Mouse (Mus musculus) ovary, postnatal 14 days (tissue): Measurements from ENCODE around the gene Hlf.

ENCODE experiments used
- DNase-seq: peaks from one replicate; pipeline ENCODE4 v3.0.0; 2022; ENCODE audit warnings: low spot score

Hlf gene

GRCm38 (mm10) chr11:90340836-90341235 lies 49.9 kb downstream of the Hlf start:
- DNase-seq = no peak

- no peak for DNase-seq
These were observed 55.9 kb downstream of the Hlf start for GRCm38 (mm10) chr11:90334816-90335215.

- DNase-seq = no peak
These were observed 58.0 kb downstream of the Hlf start for GRCm38 (mm10) chr11:90332737-90333136.

- no peak for DNase-seq
These were observed 60.4 kb downstream of the Hlf start for GRCm38 (mm10) chr11:90330202-90330694.

- no peak for DNase-seq
These were observed 63.9 kb downstream of the Hlf start for GRCm38 (mm10) chr11:90326836-90327235.

- DNase-seq = no peak
These were observed 64.5 kb downstream of the Hlf start for GRCm38 (mm10) chr11:90326146-90326545.

GRCm38 (mm10) chr11:90324597-90324996 lies 66.1 kb downstream of the Hlf start:
- DNase-seq = no peak

- no peak for DNase-seq
These were observed 69.8 kb downstream of the Hlf start for GRCm38 (mm10) chr11:90320922-90321321.

GRCm38 (mm10) chr11:90317482-90317881 lies 73.2 kb downstream of the Hlf start:
- peak; percentile 41 for DNase-seq

GRCm38 (mm10) chr11:90314606-90315005 lies 76.1 kb downstream of the Hlf start:
- DNase-seq = no peak

GRCm38 (mm10) chr11:90306993-90307392 lies 83.7 kb downstream of the Hlf start:
- peak; percentile 49 for DNase-seq

- DNase-seq = no peak
These were observed 84.6 kb downstream of the Hlf start for GRCm38 (mm10) chr11:90306067-90306466.

GRCm38 (mm10) chr11:90294622-90295021 lies 96.1 kb downstream of the Hlf start:
- no peak for DNase-seq

- no peak for DNase-seq
These were observed 97.9 kb downstream of the Hlf start for GRCm38 (mm10) chr11:90292766-90293165.

- no peak for DNase-seq
These were observed 99.5 kb downstream of the Hlf start for GRCm38 (mm10) chr11:90291156-90291555.

- DNase-seq = no peak
These were observed 104.0 kb downstream of the Hlf start for GRCm38 (mm10) chr11:90286550-90287154.
